Mouse (Mus musculus) small intestine, adult 2 months (tissue): ENCODE data around the gene Tpt1.

Source experiments
- CTCF ChIP-seq: fragments of 200-500 bp; IDR thresholded peaks from 2 replicates; pipeline ENCODE4 v1.5.1; 2012; ENCODE audit warnings: low read depth, mild to moderate bottlenecking, control low read depth, inconsistent platforms, low read length, moderate library complexity, mixed read lengths; ENCODE audit not compliant: insufficient replicate concordance, insufficient read length; ENCODE audit errors: extremely low read depth
- POLR2A ChIP-seq: fragments of 200-500 bp; IDR thresholded peaks from 2 replicates; pipeline ENCODE4 v1.6.1; 2012; ENCODE audit warnings: low read depth, mild to moderate bottlenecking, control low read depth, inconsistent platforms, low read length, moderate library complexity

DNA sequence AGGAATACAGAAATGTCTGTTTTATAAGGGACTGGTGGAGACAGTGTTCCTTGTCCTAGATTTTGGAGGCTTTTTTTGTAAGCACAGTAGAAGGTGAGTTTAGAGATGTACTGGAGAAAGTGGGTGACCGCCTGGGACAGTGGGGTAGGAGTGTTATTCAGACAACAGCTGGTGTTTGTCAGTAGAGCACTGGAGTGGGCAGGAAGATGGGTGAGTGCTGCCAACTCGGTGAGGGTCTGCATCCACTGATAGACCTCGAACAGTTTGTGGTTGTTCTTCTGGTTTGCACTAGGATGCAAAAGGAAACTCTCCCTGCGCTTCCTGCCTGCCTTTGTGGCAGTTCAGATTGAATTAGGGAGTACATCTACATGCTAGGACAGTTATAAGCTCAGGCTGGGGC lies 2.8 kb downstream of the Tpt1 start:
- TF ChIP-seq POLR2A (no peak), CTCF (no peak)
